Mouse (Mus musculus): ENCODE measurements around the gene Fkbp11.
"Not testable (repeated sequence)": the region's sequence is repeated elsewhere in the genome, so short reads cannot be mapped to it uniquely, and the experiment has no call there.

Fkbp11 gene

DNA sequence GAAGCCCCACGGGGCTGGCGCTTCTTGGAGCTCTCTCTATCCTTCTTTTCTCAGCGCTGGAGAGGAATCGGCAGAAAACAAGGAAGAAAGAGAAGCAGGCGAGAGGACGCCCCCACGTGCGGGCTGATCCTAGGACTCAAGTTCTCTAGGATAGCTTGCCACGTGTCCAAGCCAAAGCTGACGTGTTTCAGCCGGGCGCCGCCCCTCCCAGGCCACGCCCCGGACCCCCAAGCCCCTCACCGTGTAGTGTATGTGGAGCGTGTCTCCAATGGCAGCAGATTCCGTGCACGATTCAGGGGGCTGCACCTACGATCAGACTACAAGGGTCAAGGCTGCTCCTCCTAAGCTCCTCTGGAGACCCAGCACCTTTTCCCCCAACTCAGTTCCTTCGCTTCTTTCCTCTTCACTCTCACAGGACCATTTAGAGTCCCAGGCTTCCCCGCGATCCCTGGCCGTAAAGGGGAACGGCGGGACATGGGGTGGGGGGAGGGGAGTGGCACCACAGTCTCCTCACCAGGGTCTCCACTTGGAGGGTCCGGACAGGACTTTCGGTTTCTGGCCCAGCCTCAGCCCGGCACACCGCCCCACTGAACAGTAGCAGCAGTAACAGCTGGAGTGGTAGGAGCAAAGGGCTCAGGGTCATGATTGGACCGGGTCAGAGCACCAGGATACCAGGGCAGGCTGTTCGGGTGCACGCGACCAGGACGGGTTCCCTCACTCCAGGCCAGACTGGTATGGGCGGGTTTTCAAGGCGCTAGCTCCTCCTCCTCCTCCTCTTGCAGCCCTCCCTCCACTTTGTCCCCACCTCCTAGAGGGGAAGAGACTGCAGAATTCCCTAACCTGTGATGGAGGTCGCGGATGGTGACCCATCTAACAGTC is at the start of gene Fkbp11:
Gene Fkbp11 (minus strand): TSS at position 756 of the 879 bp plus-strand sequence.
- DNase-seq (ENCODE audit: low spot score) = peak; percentile 34

- DNase-seq (ENCODE audit: low spot score) = no peak
Measured at GRCm38 (mm10) chr15:98777762-98778161, 49.8 kb upstream of the Fkbp11 start, which contains the start of gene Wnt10b. Gene Wnt10b, minus strand, starts transcription at chr15:98778150.

DNA sequence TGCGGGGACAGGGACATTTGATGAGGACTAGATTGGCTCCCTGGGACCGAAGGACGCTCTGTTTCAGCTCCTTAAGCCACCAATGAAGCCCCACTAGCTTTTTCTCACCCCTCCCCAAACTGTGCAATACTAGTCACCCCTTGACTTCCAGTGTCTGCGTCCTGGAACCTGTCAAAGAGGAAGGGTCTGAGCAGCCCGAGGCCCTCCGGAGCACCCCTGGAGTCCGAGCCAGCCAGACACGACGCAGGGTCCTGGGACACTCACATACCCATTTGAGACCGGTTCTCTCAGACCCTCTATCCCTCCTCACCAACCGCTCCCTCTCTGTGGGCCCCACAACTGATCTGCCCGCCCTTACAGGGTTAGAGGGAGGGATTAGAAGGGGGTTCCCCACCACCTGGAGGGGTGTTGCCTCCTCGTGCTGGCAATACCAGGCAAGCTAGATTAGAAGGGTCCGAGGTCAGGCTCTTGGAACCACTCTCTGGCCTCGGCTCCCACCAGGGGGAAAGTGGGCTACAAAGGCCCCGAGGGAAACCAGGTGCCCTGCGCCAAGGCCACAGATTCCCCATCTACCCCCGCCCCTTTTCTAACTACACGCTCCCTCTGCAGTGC is 49.1 kb upstream of the Fkbp11 start:
- no peak for DNase-seq (ENCODE audit: low spot score)

DNA sequence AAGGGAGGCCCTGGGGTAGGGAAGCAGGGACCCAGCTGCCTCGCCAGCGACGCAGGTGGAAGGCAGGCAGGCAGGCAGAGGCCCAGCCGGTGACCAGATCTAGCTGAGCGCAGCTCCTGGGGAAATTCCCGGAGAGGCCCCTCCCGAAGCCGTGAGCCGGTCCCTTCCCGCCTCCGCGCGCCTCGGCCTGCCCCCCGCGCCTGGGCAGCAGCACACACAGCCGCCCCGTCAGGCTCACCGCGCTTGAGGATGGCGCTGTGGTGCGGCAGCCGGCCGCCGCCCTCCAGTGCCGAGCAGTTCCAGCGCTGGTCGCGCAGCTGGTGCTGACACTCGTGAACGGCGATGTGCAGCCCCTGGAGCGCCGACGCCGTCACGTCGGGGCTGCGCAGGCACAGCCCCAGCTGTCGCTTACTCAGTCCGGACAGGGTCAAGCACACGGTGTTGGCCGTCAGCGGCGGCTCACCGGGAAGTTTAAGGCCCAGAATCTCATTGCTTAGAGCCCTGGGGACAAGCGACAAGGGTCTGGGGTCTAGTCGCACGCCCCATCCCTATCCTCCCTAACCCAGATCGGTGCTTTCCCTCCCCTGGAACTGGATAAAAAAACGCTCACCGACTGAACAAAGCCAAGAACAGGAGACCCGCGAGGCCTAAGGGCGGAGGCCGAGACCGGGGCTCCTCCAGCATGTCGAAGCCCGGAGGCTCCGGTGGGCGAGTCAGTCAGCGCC is 48.4 kb upstream of the Fkbp11 start:
- DNase-seq (ENCODE audit: low spot score) = no peak

GRCm38 (mm10) chr15:98775533-98775932 is 47.5 kb upstream of the Fkbp11 start:
- DNase-seq (ENCODE audit: low spot score) = no peak

GRCm38 (mm10) chr15:98774096-98774495 is 46.1 kb upstream of the Fkbp11 start:
- DNase-seq (ENCODE audit: low spot score) = no peak

DNA sequence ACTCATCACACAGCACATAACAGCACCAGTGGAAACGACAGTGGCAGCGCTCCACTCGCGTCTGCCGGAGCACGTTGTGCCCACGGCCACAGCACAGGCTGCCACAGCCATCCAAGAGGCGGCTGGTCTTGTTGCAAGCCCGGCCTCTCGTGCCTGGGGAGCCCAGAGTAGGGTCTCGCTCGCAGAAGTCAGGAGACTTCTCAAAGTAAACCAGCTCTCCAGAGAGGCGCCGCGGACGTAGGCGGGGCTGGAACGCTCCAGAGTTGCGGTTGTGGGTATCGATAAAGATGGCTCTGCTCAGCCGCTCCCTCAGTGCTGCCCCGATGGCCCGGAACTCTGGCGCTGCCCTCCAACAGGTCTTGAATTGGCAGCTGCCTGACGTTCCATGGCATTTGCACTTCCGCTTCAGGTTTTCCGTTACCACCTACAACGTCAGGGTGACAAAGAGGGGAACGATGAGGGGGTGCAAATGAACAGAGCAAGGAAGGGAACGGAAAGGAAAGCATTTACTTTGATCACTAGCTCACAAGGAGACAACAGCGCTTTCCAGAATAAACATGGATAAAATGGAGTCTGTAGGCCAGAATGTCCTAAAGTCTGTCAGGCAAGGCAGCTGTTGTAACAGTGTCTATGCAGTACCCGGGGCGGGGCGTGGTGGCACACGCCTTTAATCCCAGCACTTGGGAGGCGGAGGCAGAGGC is 44.7 kb upstream of the Fkbp11 start:
- no peak for DNase-seq (ENCODE audit: low spot score)

- no peak for DNase-seq (ENCODE audit: low spot score)
Measured at GRCm38 (mm10) chr15:98771813-98772425, 43.9 kb upstream of the Fkbp11 start.

DNA sequence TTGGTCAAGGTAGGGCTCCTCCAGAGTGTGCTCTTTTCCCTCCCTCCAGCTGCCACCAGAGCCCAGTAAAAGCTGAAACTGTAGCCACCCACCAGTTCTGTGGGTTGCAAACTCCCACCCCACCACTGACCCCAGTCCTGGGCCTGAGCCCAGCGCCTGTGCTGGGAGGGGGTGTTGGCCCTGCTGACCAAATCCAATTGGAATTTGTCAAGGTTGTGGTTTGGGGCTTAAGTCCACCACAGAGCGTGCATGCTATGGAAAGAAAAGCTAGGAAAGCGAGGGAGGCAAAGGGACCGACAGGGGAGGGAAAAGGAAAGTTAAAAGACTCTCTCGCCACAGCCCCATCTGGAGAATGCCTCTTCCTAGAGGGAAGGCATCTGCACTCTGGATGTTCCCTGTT is 40.3 kb upstream of the Fkbp11 start:
- DNase-seq (ENCODE audit: low spot score) = no peak

DNA sequence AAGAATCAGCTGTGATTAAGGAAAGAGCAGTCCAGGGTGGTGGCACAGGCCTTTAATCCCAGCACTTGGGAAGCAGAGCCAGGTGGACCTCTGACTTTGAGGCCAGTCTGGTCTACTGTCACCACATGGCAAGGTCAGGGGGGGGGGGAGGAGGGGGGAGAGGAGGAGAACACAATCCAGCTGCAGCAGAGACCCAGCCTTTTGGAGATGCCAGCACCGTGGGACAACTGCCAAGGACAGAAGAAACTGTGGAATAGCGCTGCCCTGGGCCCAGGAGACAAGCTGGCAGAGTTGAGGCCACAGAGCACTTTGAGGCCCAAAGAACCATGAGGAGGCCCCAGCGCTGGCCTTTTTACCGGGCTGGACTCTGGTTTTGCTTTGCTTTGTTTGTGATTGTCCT is 37.9 kb upstream of the Fkbp11 start:
- no peak for DNase-seq (ENCODE audit: low spot score)

DNA sequence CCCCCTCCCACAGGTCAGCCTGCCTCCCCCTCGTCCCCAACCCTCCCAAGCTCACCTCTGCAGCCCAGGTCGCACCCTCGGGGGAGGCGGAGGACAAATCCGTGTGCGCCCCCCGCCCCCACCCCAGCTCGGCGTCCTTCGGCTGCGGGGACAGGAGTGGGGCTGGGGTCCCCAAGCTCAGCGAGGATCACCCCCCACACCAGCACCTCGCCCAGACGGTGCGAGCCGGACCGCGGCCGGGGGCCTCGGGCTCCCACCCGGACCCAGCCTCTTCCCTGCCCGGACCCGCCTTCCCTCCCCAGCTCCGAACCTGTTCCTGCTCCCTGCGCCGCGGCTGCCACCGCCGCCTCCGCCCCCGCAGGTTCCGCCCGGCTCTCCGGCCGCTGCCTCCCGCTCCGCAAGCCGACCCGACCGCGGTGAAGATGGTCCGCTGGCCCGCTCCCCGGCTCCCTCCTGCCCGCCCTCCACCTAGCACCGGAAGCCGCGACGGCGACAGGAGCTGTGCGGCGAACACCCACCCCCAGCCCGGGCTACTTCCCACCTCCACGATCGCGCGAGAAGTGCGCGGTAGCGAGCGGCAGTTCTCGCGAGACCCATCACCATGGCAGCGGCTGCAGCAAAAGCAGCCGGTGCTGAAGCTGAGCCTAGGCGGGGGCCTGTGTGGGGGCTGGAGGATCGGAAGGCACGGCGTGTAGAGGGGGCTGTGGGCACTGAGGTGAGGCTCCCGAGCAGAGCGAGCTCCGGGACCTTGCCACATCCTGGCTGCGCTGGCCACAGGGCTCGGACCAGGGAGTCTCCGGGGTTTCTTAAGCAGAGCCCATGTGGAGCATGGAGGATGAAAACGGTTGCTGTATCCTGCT is 34.9 kb upstream of the Fkbp11 start, which contains the start of gene Arf3:
Gene Arf3 (minus strand): TSS at position 545 of the 860 bp plus-strand sequence.
- peak; percentile 86 for DNase-seq (ENCODE audit: low spot score)

DNA sequence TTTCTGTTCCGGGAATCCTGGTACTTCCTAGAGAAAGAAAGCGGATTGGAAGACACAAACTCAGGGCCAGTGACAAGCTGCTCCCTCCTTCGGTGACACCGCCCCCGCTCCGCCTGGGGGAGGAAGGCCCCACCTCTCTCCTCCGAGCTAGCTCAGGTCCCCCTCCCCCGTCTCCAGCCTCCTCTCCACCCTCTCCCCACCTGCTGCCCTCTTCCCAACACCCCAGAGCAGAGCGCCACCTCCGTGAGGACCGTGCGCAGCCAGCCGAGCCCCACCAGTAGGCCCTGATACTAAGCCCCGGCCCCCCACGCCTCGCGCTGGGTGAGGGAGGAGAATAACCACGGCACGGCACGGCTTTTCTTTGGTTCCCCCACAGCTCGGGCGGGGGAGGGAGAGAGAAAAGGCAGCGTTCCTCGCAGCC is 34.2 kb upstream of the Fkbp11 start:
- DNase-seq (ENCODE audit: low spot score) = peak; percentile 40

GRCm38 (mm10) chr15:98754125-98754524 is 26.1 kb upstream of the Fkbp11 start:
- no peak for DNase-seq (ENCODE audit: low spot score)

DNA sequence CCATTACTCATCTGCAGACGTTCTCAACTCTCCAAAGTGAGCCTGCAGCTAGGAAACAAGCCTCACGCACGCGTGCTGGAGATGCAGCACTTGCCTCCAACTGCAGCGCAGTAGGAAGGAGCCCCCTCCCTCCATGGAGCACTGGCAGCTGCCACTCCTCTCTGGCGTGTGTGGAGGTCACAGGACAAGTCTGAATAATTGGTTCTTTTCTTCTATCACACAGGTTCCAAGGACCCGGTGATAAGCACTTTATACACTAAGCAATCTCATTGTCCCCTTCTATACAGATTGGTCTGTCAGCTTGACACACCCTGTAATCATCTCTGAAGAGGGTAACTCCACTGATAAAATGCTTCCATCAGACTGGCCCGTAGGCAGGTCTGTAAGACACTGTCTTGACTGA is 25.0 kb upstream of the Fkbp11 start:
- no peak for DNase-seq (ENCODE audit: low spot score)

GRCm38 (mm10) chr15:98749093-98749492 is 21.1 kb upstream of the Fkbp11 start:
- DNase-seq (ENCODE audit: low spot score) = no peak

- DNase-seq (ENCODE audit: low spot score) = no peak
Measured at GRCm38 (mm10) chr15:98747296-98747695, 19.3 kb upstream of the Fkbp11 start.

DNA sequence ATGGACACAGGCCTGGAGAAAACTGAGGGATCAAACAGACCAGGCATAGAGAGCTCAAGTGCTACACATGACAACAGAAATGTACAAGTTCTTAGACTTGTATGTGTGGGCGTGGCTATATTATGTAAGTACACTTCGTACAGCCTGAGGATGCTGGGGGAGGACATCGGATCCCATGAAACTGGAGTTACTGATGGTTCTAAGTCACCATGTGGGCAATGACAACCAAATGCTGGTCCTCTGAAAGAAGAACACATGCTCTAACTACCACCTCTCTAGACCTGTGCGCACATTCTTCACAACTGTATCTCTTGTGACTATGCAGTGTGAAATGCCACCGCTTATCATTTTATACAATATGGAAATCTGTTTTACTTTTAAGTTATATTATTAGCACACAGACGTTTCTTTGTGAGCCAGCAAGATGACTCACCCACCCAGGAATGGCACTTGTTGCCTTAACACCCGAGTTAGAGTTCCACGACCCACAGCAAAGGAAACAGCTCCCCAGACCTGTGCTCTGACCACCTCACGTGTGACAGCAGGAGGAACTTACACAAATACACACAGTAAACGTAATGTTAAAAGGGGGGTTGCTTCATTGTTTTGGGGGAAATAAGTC is 18.5 kb upstream of the Fkbp11 start:
- no peak for DNase-seq (ENCODE audit: low spot score)

DNA sequence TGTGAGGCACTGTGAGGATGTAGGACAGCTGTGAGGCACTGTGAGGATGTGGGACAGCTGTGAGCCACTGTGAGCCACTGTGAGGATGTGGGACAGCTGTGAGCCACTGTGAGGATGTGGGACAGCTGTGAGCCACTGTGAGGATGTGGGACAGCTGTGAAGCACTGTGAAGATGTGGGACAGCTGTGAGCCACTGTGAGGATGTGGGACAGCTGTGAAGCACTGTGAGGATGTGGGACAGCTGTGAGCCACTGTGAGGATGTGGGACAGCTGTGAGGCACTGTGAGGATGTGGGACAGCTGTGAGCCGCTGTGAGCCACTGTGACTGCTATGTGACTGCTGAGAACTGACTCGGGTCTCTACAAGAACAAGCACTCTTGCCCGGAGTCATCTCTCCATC is 15.9 kb upstream of the Fkbp11 start:
- not testable (repeated sequence) for DNase-seq (ENCODE audit: low spot score)

DNA sequence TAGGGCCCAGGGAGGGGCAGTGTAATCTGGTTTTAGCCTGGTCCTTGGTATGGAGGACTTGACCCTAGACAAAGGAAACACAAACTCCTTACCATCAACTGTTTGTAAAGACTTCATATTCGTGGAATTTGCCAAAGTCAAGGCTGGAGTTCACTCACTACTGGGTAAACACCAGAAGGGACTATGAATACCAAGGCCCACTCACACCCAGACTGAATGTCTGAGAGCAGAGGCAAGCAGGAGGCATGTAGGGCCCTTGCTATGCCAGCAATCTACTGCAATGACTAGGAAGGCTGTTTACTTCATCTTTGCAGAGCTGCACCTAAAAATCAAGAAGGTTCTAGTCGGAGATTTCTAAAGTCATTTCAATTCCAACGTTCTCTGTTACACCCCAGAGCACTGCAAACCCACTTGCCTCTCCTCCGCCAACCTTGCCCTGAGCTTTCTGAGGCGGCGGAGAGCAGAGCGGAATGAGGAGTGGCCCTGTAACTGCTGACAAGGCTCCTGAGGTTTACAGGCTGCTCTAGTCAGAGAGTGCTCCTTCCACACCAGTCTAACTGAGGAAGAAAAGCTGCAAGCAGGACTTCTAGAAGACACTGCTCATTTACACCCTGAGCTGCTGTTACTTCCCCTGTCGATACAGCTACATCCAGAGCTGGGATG is 14.9 kb upstream of the Fkbp11 start:
- DNase-seq (ENCODE audit: low spot score) = no peak

GRCm38 (mm10) chr15:98740219-98740618 is 12.2 kb upstream of the Fkbp11 start:
- DNase-seq (ENCODE audit: low spot score) = no peak
